Comparison of ENCODE assay signal across 8 mouse cellular contexts in the genomic region with DNA sequence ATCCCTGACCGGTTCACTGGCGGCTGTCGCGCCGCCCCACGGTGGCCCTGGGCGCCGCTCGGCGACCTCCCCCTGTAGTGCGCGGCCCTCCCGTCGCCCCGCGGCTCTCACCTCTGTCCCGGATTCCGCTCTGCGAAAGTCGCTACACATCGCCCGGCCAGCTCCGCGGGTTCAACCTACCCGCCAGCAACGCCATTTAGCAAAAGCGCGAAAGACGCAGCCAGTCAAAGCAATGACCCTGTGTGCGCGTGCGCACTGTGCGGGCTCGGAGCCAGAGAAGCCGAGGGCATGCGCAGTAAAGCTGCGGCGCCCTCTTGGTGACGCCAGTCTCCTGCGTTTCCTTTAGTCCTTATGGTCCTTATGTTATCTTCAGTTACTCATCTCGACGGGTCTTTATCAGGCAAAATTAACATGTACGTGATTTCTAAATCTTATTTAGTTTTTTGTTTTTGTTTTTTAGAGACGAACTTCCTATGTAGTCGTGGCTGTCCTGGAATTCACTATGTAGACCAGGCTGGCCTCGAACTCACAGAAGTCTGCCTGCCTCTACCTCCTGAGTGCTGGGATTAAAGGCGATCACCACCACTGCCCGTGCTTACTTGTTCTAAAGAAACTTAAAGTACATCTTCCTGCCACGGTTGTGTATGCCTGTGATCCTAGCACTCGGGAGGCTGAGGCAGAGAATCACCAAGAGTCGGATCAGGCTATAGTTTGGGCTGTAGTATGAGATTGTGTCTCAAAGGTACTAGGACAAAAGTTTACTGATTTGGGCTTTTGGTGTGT. TPM values are rescaled to one million over a fixed set of nuclear protein-coding genes. Genes with fewer than 3 reads are reported as not detected.
A peak's percentile ranks its signal among the peaks of the same experiment; 100 is the strongest.
DNase-seq lines count a peak whose midpoint lies in the region; ATAC-seq lines count a peak whose summit lies in the region.

A gene (minus strand): TSS at position 259 of the 783 bp plus-strand sequence.

- peak within 1 kb of the TSS; percentile 89 for H3K9ac ChIP-seq in heart, embryonic 14.5 days (ENCODE audit: low read length)
- peak within 1 kb of the TSS; percentile 78 for H3K9ac ChIP-seq in liver, embryonic 13.5 days
- peak within 1 kb of the TSS; percentile 83 for H3K9ac ChIP-seq in stomach, embryonic 16.5 days (ENCODE audit: low read length)

- H3K4me3 ChIP-seq in heart, embryonic 14.5 days (ENCODE audit: control insufficient read depth in 1 of 2, insufficient read depth in 1 of 2, low read depth in 1 of 2, low read length in 2 of 2): peak within 1 kb of the TSS; percentile 85 to 97
- peak within 1 kb of the TSS; percentile 72 for H3K4me3 ChIP-seq in liver, embryonic 13.5 days (replicated peaks)
- H3K4me3 ChIP-seq in stomach, embryonic 16.5 days (replicated peaks; ENCODE audit: low read length): peak within 1 kb of the TSS; percentile 77

- peaks cover 17% of the 10 kb centered on the region for H3K36me3 ChIP-seq in heart, embryonic 14.5 days (ENCODE audit: control insufficient read depth, insufficient read depth, low read length)
- peaks cover 20% of the 10 kb centered on the region for H3K36me3 ChIP-seq in liver, embryonic 13.5 days
- H3K36me3 ChIP-seq in stomach, embryonic 16.5 days (ENCODE audit: control insufficient read depth, insufficient read depth, low read length): no peaks in the 10 kb centered on the region; the same call in 1 of the 2 replicates

- peak within 1 kb of the TSS; percentile 79 for H3K4me2 ChIP-seq in heart, embryonic 14.5 days (ENCODE audit: low read length)
- peak within 1 kb of the TSS; percentile 69 for H3K4me2 ChIP-seq in liver, embryonic 13.5 days
- H3K4me2 ChIP-seq in stomach, embryonic 16.5 days (ENCODE audit: low read depth, low read length): peak within 1 kb of the TSS; percentile 83

- peak; percentile 96 for DNase-seq in CD4-positive helper T cell, adult 2 months (ENCODE audit: low read depth, low spot score)
- peak; percentile 86 for DNase-seq in brain, embryonic 18.5 days (ENCODE audit: low read depth, low spot score)
- peak; percentile 97 for DNase-seq in kidney, postnatal 14 days
- DNase-seq in liver, embryonic 13.5 days: peak; percentile 89
- DNase-seq in neural tube, embryonic 10.5 days (ENCODE audit: extremely low spot score, low spot score): peak; percentile 95

- WGBS in heart, embryonic 14.5 days: 8% methylated on average over 51 of the region's 51 CpGs
- 8% methylated on average over 51 of the region's 51 CpGs for WGBS in liver, embryonic 13.5 days (ENCODE audit: insufficient replicate concordance)
- WGBS in stomach, embryonic 16.5 days: 8% methylated on average over 51 of the region's 51 CpGs

- H3K9me3 ChIP-seq in heart, embryonic 14.5 days (ENCODE audit: control insufficient read depth, low read length): no peaks in the 10 kb centered on the region
- no peaks in the 10 kb centered on the region for H3K9me3 ChIP-seq in liver, embryonic 13.5 days (replicated peaks)
- no peaks in the 10 kb centered on the region for H3K9me3 ChIP-seq in stomach, embryonic 16.5 days (replicated peaks; ENCODE audit: control insufficient read depth, low read length)

- peak within 1 kb of the TSS; percentile 86 to 95 for H3K27ac ChIP-seq in heart, embryonic 14.5 days (replicated peaks in 1 of 2; ENCODE audit: control insufficient read depth in 1 of 2, insufficient read depth in 1 of 2, low read depth in 2 of 2, low read length in 2 of 2)
- H3K27ac ChIP-seq in liver, embryonic 13.5 days: peak within 1 kb of the TSS; percentile 74
- H3K27ac ChIP-seq in stomach, embryonic 16.5 days (ENCODE audit: low read length): peak within 1 kb of the TSS; percentile 52; the same call in 1 of the 2 replicates

- ATAC-seq in erythroid progenitor cell, adult 5-6 weeks (replicated peaks; ENCODE audit: low FRiP score, poor library complexity, severe bottlenecking): peak; percentile 94
- peak; percentile 90 for ATAC-seq in heart, embryonic 14.5 days (ENCODE audit: insufficient number of reproducible peaks, insufficient read depth, low FRiP score, low read depth)
- peak; percentile 93 for ATAC-seq in liver, embryonic 13.5 days (ENCODE audit: low read depth)
- peak; percentile 95 for ATAC-seq in stomach, embryonic 16.5 days (ENCODE audit: insufficient read depth, low FRiP score)

- H3K27me3 ChIP-seq in heart, embryonic 14.5 days (ENCODE audit: control insufficient read depth, insufficient read depth, low read length): no peaks in the 10 kb centered on the region
- no peaks in the 10 kb centered on the region for H3K27me3 ChIP-seq in liver, embryonic 13.5 days
- no peaks in the 10 kb centered on the region for H3K27me3 ChIP-seq in stomach, embryonic 16.5 days (ENCODE audit: control insufficient read depth, insufficient read depth, low read length)

- peaks cover 7 to 13% of the 10 kb centered on the region in 2 experiments for H3K4me1 ChIP-seq in heart, embryonic 14.5 days (ENCODE audit: control insufficient read depth in 2 of 2, insufficient read depth in 2 of 2, low read length in 2 of 2)
- peaks cover 15% of the 10 kb centered on the region for H3K4me1 ChIP-seq in liver, embryonic 13.5 days (replicated peaks)
- H3K4me1 ChIP-seq in stomach, embryonic 16.5 days (ENCODE audit: control insufficient read depth, insufficient read depth, low read length): peaks cover 7% of the 10 kb centered on the region

RNA-seq across cellular contexts. Expression of the gene that starts here (rescaled TPM):
- 4.6 and 18.0 TPM in 2 replicates for total RNA-seq in erythroid progenitor cell, adult 5-6 weeks (2015; ENCODE audit: low replicate concordance)
- 6.9 and 13.6 TPM in 2 replicates for total RNA-seq in erythroid progenitor cell, adult 5-6 weeks (2017; ENCODE audit: low replicate concordance)
- polyA plus RNA-seq in heart, embryonic 14.5 days (2014; fragmentation: Nextera tagmentation; extraction: Ambion mirVana): 8.1 and 9.0 TPM in 2 replicates
- 4.3 and 4.5 TPM in 2 replicates for polyA plus RNA-seq in liver, embryonic 13.5 days (2015; fragmentation: Nextera tagmentation; extraction: Ambion mirVana)
- polyA plus RNA-seq in stomach, embryonic 16.5 days (2015; fragmentation: Nextera tagmentation; extraction: Ambion mirVana): 7.2 TPM in 2 replicates

Comparison
In these comparisons a context has a peak if more than half of its experiments do, and no peak if none do; other contexts are left out.
1. Peak in every context shown above with its lines: DNase-seq, ATAC-seq, H3K4me3 ChIP-seq and H3K27ac ChIP-seq.